Mouse (Mus musculus) E14TG2a.4 (cell line): ENCODE results near the gene Hspa12a.

Experiments used
- CTCF ChIP-seq: conservative IDR thresholded peaks from 2 replicates; pipeline ENCODE4 v1.5.1; 2014; ENCODE audit warnings: low read length
- NANOG ChIP-seq: IDR thresholded peaks from 2 replicates; pipeline ENCODE4 v1.6.1; 2014; ENCODE audit warnings: borderline replicate concordance, low read length, mixed read lengths

DNA sequence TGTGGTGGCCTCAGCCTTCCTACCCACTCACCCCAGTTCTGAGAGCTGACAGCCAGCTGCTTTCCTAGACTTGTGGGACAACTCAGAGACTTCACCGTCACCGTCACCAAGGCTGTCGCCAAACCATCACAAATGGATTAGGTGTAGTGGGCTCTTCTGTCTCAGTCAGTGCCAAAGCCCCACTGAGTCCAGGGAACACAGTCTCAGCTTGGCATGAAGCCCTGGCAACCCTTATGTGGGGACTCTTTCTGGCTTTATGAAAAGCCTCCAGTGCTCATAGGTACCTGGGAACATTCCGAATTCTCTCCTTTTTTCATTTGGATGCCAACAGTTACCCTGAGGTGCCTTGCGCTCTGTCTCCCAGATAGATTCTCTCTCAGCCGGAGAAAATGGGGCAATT lies 30.2 kb downstream of the Hspa12a start:
- no peak for TF ChIP-seq CTCF
- no peak for TF ChIP-seq NANOG
